Mouse (Mus musculus) kidney, adult 11 months (tissue): ENCODE measurements around the gene Spink8.
"Not testable (repeated sequence)": the region's sequence is repeated elsewhere in the genome, so short reads cannot be mapped to it uniquely, and the experiment has no call there.

Experiments used
- DNase-seq: peaks from one replicate; pipeline ENCODE4 v3.0.0; 2022

Spink8 gene

GRCm38 (mm10) chr9:109811980-109812379 is at the start of gene Spink8:
Gene Spink8 (plus strand): TSS chr9:109812280.
- DNase-seq, result no peak

- not testable (repeated sequence) for DNase-seq
Observed at GRCm38 (mm10) chr9:109766841-109767240, 45.2 kb upstream of the Spink8 start.

- DNase-seq, result not testable (repeated sequence)
Observed at GRCm38 (mm10) chr9:109790570-109790969, 21.5 kb upstream of the Spink8 start, which contains the start of gene Fbxw27. Gene Fbxw27 (minus strand): TSS chr9:109790670.

GRCm38 (mm10) chr9:109795221-109795620 is 16.9 kb upstream of the Spink8 start:
- no peak for DNase-seq

GRCm38 (mm10) chr9:109795811-109796210 is 16.3 kb upstream of the Spink8 start:
- DNase-seq, result no peak

GRCm38 (mm10) chr9:109798051-109798450 is 14.0 kb upstream of the Spink8 start:
- DNase-seq, result no peak

- not testable (repeated sequence) for DNase-seq
Observed at GRCm38 (mm10) chr9:109805596-109805995, 6.5 kb upstream of the Spink8 start.

GRCm38 (mm10) chr9:109806260-109806659 is 5.8 kb upstream of the Spink8 start:
- no peak for DNase-seq

- DNase-seq, result no peak
Observed at GRCm38 (mm10) chr9:109806695-109807293, 5.3 kb upstream of the Spink8 start.

- DNase-seq, result no peak
Observed at GRCm38 (mm10) chr9:109807898-109808297, 4.2 kb upstream of the Spink8 start.

- DNase-seq, result no peak
Observed at GRCm38 (mm10) chr9:109813424-109813823, 1.3 kb downstream of the Spink8 start.

GRCm38 (mm10) chr9:109816341-109816740 is 4.3 kb downstream of the Spink8 start:
- DNase-seq, result no peak

GRCm38 (mm10) chr9:109825739-109826138 is 13.7 kb downstream of the Spink8 start:
- DNase-seq, result no peak

GRCm38 (mm10) chr9:109826181-109826580 is 14.1 kb downstream of the Spink8 start:
- no peak for DNase-seq

- peak; percentile 81 for DNase-seq
Observed at GRCm38 (mm10) chr9:109832391-109833087, 20.5 kb downstream of the Spink8 start, which contains the start of gene Nme6. Gene Nme6 (plus strand): TSS chr9:109832749.

GRCm38 (mm10) chr9:109833088-109833412 is 21.0 kb downstream of the Spink8 start:
- DNase-seq, result no peak

GRCm38 (mm10) chr9:109849312-109849758 is 37.3 kb downstream of the Spink8 start, which contains the start of gene Camp:
Gene Camp (minus strand): TSS chr9:109849617.
- DNase-seq, result no peak

- no peak for DNase-seq
Observed at GRCm38 (mm10) chr9:109850099-109850498, 38.0 kb downstream of the Spink8 start.

- no peak for DNase-seq
Observed at GRCm38 (mm10) chr9:109854341-109854740, 42.3 kb downstream of the Spink8 start.

- no peak for DNase-seq
Observed at GRCm38 (mm10) chr9:109855947-109856346, 43.9 kb downstream of the Spink8 start.

- DNase-seq, result peak; percentile 44
Observed at GRCm38 (mm10) chr9:109862397-109863044, 50.4 kb downstream of the Spink8 start.

GRCm38 (mm10) chr9:109863085-109863484 is 51.0 kb downstream of the Spink8 start:
- DNase-seq, result no peak

GRCm38 (mm10) chr9:109866218-109866617 is 54.1 kb downstream of the Spink8 start:
- DNase-seq, result no peak
